Mouse (Mus musculus) effector memory CD4-positive, alpha-beta T cell, adult 5 months (primary cell): Measurements from ENCODE around the gene Cnppd1. TPM values are rescaled to one million over a fixed set of nuclear protein-coding genes. Genes with fewer than 3 reads are reported as not detected.

Experiments used
- polyA plus RNA-seq: library from polyadenylated mRNA; unstranded; fragments of 100-300 nt; shearing (Covaris generic); gene quantifications from one replicate; pipeline ENCODE4 v1.2.1, GENCODE M21; 2017

The Cnppd1 gene
- polyA plus RNA-seq: 172 TPM

DNA sequence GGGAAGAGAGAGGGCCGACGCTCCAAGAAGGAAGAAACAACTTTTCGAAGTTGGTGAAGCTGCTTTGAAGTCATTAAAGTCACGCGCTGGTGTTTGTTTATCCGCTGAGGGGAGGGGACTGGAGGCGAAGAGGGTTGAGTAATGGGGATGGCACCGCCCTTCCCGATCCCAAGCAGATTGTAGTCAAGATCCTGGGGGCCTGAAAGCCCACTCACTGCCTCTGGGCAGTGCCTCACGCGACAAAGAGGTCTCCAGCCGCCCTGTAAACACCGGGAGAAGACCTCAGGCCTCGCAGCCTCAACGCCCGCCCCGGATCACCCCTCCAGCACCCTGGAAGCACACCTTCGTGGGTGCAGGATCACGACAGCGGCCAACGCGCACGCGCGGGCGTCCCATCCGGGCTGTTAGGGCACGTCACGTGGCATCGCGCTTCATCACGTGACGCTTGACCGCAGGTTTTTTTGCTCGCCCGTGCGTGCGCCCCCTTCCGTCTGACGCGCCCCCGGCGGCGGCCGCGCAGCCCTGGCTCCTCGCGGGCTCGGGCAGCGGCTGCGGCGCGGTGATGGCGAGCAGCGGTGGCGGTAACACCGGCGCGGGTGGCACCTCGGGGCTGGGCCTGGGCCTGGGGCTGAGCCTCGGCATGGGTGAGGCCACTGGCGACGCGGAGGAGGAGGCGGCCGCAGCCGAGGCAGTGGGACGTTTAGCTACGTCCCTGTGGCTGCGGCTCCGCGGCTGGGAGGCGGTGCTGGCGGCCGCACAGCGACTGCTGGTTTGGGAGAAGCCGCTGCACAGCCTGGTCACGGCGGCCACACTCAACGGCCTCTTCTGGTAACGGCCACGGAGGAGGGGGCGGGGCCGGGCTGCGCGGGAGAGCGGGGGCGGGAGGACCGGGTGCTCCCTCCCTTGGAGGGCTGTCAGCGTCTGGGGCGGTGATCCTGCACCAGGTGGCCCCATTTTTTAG, at the start of gene Cnppd1, which contains the start of gene Retreg2:
Cnppd1 (minus strand) TSS at position 411 of the 961 bp plus-strand sequence.
Retreg2 (plus strand) TSS at position 478 of the 961 bp plus-strand sequence.

DNA sequence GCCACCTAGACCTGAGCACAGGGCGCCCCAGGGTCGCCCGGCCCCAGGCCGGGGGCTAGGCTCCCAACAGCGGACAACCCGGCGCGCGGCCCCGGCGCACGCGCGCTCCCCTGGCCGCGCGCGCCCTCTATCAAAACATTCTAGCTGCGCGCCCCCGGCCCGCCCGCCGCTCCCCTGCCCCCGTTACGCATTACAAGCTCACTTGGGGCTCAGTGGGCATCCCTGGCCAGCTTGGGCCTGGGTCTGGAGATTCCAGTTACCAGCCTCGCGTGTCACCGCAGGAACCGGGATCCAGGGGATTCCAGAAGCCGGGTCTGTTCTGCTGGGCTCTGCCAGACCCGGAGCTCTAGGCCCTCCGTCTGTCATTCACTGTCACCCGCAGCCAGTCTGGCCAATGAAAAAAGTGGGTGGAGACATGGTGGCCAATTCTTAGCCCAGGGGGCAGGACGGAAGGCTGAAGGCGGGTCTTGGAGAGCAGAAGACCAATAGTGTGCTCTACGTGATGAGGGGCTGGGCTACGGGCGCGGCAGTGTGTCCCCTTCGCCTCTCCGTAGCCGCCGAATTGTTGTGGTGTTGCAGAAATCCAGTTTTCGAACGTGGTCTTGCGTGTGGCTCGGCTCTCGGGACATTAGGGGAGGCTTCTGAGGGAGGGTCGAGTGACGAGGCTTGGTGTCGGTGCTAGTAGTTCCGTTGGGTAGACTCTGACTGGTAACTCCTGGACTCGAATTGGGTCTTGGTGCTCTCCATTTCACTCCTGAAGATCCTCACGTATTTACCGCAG, 49.3 kb upstream of the Cnppd1 start, which contains the start of the genes Ankzf1 and Atg9a:
Ankzf1 (plus strand) TSS at position 530 of the 781 bp plus-strand sequence.
Atg9a (minus strand) TSS at position 575 of the 781 bp plus-strand sequence.

GRCm38 (mm10) chr1:75180105-75180590, 37.6 kb upstream of the Cnppd1 start, which contains the start of gene Abcb6:
Gene Abcb6 (minus strand): TSS chr1:75180392.

GRCm38 (mm10) chr1:75168472-75169464, 26.3 kb upstream of the Cnppd1 start, which contains the start of gene Zfand2b:
Gene Zfand2b (plus strand): TSS chr1:75168646.

DNA sequence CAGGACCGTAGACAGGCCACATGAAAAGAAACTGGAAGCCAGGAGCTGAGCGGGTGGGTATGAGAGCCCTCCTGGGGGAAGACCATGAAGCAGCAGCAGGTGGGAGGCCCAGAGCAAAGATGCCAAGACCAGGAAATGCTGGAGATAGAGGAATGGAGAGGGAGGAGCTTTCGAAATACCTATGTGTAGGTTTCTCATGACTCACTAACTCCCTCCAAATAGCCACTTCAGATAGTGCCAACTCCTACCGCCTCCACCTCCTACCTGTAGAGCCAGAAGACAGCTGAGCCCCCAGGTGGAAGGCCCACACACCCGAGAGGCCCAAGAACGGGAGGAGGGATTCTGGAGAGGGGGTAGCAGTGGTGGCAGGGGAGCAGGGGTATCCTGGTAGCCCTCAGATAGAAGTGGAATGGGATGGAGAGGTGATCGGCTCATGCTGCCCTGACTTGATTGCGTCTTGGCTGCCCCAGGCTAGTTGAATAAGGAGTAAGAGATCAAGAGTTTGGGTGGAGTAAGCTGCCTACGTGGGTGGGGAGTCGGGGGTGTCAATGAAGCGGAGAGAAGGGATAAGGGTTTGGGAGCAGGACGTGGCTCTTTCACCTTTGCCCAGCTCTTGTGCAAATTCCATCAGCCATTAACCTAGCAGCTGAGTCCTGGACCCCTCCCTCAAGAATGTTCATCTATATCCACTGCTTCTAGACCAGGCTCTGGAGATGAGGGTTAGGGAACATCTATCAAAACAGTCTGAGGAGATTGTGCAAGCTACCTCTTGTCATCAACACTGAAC, 8.9 kb downstream of the Cnppd1 start, which contains the start of gene Slc23a3:
Slc23a3 (minus strand) TSS at position 470 of the 787 bp plus-strand sequence.

GRCm38 (mm10) chr1:75124346-75125321, 17.9 kb downstream of the Cnppd1 start, which contains the start of gene Nhej1:
Gene Nhej1 (minus strand): TSS chr1:75125200.

Other genes starting within 250 kb of the Cnppd1 start
- not detected for gene Cryba2, start 249.6 kb downstream of the Cnppd1 start, polyA plus RNA-seq
- not detected for gene Cfap65, start 207.1 kb downstream of the Cnppd1 start, polyA plus RNA-seq
- gene Ihh, start 191.0 kb downstream of the Cnppd1 start, polyA plus RNA-seq: 0.25 TPM
- 8.2 TPM for gene Nhej1, start 17.5 kb downstream of the Cnppd1 start, polyA plus RNA-seq
- 0.17 TPM for gene Slc23a3, start 8.8 kb downstream of the Cnppd1 start, polyA plus RNA-seq
- 87.0 TPM for gene Retreg2, start 67 bp upstream of the Cnppd1 start, polyA plus RNA-seq
- gene Zfand2b, start 25.9 kb upstream of the Cnppd1 start, polyA plus RNA-seq: 65.9 TPM
- gene Abcb6, start 37.7 kb upstream of the Cnppd1 start, polyA plus RNA-seq: 5.0 TPM
- gene Ankzf1, start 49.4 kb upstream of the Cnppd1 start, polyA plus RNA-seq: 23.6 TPM
- 19.8 TPM for gene Atg9a, start 49.5 kb upstream of the Cnppd1 start, polyA plus RNA-seq
- gene Glb1l, start 68.1 kb upstream of the Cnppd1 start, polyA plus RNA-seq: 6.6 TPM
- gene Stk16, start 68.1 kb upstream of the Cnppd1 start, polyA plus RNA-seq: 59.6 TPM
- 309 TPM for gene Tuba4a, start 77.2 kb upstream of the Cnppd1 start, polyA plus RNA-seq
- not detected for gene A630095N17Rik, start 89.4 kb upstream of the Cnppd1 start, polyA plus RNA-seq
- gene Dnajb2, start 93.7 kb upstream of the Cnppd1 start, polyA plus RNA-seq: 151 TPM
- 0.17 TPM for gene Ptprn, start 121.8 kb upstream of the Cnppd1 start, polyA plus RNA-seq
- gene Resp18, start 135.7 kb upstream of the Cnppd1 start, polyA plus RNA-seq: not detected
- gene Dnpep, start 175.3 kb upstream of the Cnppd1 start, polyA plus RNA-seq: 48.6 TPM
- gene Des, start 217.6 kb upstream of the Cnppd1 start, polyA plus RNA-seq: not detected
- gene Speg, start 232.6 kb upstream of the Cnppd1 start, polyA plus RNA-seq: 0.91 TPM